Mouse (Mus musculus) adrenal gland, postnatal 14 days (tissue): ENCODE results near the gene Sgsm1. TPM values are rescaled to one million over a fixed set of nuclear protein-coding genes. Genes with fewer than 3 reads are reported as not detected.

ENCODE experiments used
- DNase-seq: peaks from one replicate; pipeline ENCODE4 v3.0.0; 2021; ENCODE audit warnings: mixed read lengths
- total RNA-seq: library from RNA; stranded (reverse); gene quantifications from 2 replicates; pipeline ENCODE4 v1.2.3, GENCODE M21; 2021

Sgsm1 gene
- total RNA-seq, 1 experiment from 2014 or later, result 8.8 TPM

DNA sequence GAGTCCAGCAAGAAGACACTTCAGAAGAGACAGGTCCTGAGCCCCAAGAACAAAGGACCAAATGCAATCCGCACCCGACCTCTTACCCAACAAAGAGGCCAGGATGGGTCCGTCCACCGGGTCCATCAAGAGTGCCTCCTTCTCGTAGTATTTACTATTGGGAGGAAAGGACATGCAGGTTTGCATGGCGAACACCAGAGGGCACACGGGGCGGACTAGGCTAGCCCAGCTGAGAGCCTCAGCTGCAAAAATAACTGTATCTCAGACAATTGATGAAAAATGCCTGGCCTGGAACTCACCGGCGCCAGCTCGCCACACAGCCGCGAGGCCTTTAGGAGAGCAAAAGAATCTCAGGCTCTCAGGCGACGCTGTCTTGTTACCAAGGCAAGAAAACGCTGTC is 25.0 kb downstream of the Sgsm1 start:
- DNase-seq, result no peak

DNA sequence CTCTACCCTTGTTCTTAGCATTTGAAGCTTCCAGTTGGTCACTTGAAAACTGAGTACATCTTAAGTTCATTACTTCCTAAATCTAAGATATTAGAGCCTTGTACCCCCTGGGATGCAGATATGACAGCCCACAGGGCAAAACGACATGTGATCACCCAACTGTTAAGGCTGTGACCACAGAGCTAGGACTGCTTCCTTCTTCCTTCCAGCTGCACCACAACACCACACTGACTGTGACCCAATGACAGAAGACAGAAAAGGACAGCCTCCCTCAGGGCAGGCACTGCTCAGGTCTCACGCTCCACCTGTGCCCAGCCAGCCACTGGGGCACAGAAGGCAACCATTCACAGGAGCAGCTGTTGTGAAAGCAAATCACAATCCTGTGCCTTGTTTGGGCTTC is 26.9 kb downstream of the Sgsm1 start:
- no peak for DNase-seq

GRCm38 (mm10) chr5:113281557-113281956 is 29.0 kb downstream of the Sgsm1 start:
- no peak for DNase-seq

GRCm38 (mm10) chr5:113280138-113280856 is 30.3 kb downstream of the Sgsm1 start:
- peak; percentile 61 for DNase-seq

DNA sequence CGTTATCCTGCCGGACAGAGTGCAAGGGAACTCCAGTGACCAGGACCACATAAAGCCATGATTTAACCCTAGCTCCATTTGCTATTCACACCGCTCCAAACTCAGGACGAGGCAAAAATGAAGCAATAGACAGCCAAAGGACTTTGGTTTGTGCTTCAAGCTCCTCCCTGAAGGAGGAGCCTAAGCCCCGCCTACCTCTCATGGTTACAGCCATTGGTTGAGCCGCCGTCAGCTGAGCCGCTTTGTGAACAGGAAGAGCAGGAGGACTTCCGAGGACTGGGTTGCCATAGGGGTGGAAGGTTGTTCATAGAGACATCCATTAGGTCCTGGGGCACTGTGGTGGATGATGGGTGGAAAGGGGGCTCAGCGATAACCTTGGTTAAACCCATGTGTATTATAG is 34.7 kb downstream of the Sgsm1 start:
- no peak for DNase-seq

DNA sequence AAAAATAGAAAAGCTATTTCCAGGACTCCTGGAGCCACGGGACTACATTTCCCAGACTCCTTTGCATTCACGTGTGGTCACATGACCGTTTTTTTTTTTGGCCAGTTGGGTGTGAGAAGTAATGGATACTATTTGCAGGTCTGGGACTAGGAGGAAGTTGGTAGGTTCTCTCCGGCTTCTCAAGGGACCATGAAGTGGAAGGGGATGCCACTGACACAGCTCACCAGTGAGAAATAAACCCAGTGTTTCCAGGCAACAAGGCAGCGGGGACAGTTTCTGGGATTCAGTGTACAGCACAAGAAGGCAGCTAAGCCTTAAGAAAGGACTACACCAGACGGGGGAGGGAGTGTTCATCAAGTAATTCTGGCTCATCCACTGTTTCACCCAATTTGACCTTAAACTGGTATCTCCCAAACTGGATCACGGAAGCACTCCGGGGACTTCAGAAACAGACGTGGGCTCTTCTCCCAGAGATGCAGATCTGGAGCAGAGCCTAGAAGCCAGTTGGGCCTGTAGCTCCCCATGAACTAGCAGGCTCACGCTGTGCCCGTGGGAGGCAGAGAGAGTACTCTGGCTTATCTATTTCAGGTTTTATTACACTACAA is 39.3 kb downstream of the Sgsm1 start:
- DNase-seq, result no peak

DNA sequence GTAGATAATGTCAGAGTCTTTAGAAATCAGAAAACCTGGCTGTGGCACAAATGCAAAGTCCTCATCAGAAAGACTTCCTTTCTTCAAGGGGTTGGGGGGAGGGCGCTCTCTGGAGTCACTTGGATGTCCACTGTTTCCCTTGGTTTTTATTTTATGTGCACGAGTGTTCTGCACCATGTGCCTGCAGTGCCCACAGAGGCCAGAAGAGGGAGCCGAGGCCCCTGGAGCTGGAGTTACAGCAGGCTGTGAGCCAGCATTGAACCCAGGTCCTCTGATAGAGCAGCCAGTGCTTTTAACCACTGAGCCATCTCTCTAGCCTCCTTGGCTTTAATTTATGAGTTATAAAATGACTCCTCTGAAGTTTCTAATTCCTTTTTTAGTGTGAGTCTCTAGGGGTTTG is 40.5 kb downstream of the Sgsm1 start:
- no peak for DNase-seq

DNA sequence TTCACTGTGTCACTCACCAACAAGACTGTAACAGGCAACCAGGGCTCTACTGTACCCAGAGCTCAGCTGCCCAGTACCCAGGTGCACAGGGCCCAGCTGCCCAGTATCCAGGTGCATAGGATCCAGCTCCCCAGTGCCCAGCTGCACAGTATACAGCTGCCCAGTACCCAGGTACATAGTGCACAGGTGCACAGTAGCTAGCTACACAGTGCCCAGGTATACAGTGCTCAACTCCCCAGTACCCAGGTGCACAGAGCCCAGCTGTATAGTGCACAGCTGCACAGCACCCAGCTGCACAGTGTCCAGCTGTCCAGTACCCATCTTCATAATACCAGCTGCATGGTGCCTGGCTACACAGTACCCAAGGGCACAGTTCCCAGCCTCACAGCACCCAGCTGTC is 42.3 kb downstream of the Sgsm1 start:
- no peak for DNase-seq

DNA sequence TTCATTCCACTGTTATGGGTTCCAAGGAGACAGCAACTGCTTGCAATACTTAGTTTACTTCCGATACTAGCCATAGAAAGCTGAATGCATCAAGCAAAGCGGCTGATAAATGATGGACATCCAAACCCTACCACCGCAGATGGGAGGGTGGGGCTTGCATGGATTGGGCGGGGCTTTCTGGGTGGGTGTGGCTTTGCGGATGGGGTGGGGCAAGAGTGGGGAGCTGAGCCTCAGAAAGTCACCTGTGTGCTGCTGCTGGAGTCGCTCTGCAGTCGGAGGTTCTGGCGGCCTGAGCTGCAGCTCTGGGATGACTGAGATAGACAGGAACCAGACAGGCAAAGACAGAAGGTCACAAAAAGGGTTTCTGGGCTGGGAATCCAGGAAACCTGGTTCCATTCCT is 44.9 kb downstream of the Sgsm1 start:
- DNase-seq, result no peak

GRCm38 (mm10) chr5:113250806-113251205 is 59.8 kb downstream of the Sgsm1 start:
- DNase-seq, result no peak

- no peak for DNase-seq
Measured at GRCm38 (mm10) chr5:113249263-113249930, 61.2 kb downstream of the Sgsm1 start.

GRCm38 (mm10) chr5:113230196-113230595 is 80.4 kb downstream of the Sgsm1 start:
- no peak for DNase-seq

DNA sequence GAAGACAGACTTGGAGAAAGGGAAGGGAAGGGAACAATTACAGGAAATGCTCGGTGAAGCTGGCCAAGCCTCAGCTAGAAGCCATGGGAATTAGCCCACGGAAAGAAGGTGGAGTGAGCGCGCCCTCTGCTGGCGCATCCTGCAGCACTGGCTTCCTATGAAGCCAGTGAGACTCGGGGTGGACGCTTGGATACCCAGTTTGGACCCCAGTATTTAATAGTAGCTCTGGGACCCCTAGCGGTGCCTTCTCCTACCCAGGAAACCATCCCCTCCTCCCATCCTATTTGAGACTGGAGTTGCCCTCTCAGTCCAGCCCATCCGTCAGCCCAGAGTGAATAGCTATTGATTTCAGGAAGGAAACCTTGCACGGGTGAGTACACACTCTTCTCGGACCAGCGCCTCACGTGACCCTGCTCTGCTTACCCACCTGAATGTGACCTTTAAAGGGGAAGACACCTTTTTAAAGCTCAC is 83.9 kb downstream of the Sgsm1 start, which contains the start of gene Tmem211:
Gene Tmem211 (plus strand): TSS at position 278 of the 471 bp plus-strand sequence.
- DNase-seq, result peak; percentile 90

DNA sequence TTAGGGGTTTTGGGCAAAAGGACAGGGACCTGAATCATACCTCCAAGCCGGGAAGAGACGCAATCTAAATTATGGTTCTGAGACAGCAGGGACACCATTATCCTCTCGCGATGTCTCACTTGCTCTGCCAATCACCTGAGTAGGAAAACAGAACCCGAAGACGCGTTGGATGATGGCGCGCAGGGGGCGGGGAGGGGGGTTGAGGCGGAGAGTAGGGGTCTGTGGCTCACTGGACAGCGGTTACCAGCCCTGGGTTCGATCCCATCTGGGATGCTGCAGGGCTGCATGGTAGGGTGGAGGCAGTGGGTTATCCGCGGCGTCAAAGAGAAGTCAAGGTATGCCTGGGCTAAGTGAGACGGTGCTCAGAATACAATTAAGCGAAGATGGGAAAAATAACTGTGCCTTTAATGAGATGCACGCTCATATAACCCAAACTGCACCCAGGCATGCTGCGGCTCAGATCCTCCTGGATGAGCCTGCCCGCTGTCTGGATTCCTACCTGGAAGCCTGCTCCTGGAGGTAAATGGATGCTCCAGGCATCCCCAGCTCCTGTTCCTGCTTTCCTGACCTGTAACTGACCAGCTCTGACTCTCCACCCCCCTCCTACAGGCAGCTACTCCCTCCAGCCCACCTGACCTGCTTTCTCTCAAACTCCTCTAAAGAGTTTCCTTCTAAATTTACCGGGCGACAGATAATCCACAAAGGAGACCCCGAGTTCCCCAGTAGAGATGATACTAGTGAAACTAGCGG is 84.7 kb downstream of the Sgsm1 start:
- no peak for DNase-seq

DNA sequence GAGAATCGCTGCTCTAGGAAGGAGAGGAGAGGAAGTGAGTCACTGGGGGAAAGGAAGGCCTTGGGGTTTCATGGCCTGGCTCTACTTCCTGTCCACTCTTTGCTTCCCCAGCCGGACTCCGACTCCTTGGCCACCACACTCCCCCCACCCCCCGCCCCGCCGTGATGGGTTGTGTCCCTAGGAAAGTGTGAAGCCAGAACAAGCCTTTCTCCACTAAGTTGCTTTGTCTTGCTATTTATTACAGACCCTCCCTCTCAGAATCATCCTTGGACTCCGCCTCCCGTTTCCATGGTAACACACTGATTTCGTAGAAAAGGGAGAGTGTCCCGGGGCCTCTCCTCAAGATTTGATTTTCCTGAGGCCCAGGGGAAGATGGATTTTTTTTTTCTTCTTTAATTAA is 85.3 kb downstream of the Sgsm1 start:
- DNase-seq, result peak; percentile 34

DNA sequence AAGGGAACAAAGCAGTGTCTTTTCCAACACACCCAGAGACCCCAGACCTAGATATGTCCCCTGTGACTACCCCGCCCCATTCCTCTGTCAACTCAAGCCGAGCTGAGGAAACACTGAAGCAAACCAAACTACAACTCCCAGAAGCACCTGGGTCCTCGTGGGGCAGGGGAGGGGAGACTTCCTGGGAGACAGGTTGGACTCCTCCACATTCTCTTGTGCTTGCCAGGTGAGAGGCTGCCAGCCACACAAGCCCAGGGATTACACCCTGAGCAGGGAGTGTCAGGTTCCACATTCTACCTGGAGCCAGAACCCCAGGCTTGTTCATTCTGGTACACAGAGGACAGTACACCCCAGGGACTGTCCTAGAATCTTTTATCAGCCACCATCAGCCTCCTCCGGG is 86.7 kb downstream of the Sgsm1 start:
- no peak for DNase-seq

DNA sequence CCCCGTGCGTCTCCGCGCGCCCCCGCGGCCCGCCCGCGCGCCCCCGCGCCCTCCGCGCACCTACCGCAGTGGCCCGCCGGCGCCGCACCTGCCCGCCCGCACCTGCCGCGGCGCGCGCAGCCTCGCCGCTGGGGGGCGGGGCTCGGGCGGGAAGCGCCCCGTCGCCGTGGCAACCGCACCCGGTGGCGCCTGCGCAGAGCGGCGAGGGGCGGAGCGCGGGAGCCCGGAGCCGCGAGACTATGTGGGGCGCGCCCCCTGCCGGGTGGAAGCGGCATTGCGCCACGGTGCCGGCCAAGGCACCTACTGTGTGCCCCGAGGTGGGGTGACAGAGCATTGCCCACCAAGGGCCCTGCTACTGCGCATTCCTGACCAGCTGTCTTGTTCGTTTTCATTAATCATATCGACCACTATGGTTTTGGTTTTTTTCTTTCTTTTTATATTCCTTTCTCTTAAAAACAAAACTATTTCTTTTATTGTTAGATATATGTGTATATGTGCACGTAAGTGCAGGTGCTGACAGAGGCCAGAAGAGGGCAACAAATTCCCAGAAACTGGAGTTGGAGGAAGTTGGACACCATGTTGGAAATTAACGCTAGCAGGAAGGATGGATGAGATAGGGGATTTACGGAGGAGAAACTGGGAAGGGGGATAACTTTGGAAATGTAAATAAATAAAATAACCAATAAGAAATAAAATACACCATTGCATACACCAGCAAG is 89.3 kb downstream of the Sgsm1 start, which contains the start of gene 2900026A02Rik:
Gene 2900026A02Rik (minus strand): TSS at position 90 of the 719 bp plus-strand sequence.
- peak; percentile 91 for DNase-seq

GRCm38 (mm10) chr5:113220383-113221146 is 90.0 kb downstream of the Sgsm1 start:
- peak; percentile 57 for DNase-seq

DNA sequence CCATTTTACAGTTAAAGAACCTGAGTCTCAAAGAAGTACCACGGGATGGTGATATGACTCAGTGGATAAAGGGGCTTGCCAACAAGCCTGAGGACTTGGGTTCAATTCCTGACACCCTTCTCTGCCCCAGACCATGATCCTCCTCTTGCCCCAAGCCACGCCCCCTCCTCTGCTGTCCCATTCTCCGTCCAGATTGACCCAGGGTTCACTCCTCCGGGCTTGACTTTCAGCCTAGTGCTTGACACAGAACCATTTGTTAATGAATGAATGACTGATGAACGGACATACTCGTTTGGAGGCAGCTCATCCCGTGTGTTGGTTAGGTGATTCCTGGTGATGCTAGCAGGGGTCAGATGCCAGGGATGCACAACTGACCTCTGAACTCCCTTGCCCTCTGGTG is 90.7 kb downstream of the Sgsm1 start:
- no peak for DNase-seq

GRCm38 (mm10) chr5:113219450-113219849 is 91.1 kb downstream of the Sgsm1 start:
- DNase-seq, result no peak

GRCm38 (mm10) chr5:113218617-113219235 is 91.9 kb downstream of the Sgsm1 start:
- DNase-seq, result no peak
